Mouse (Mus musculus) embryonic facial prominence, embryonic 15.5 days (tissue): ENCODE measurements around the gene Atp2a1. TPM values are rescaled to one million over a fixed set of nuclear protein-coding genes. Genes with fewer than 3 reads are reported as not detected.

Experiments
- ATAC-seq: fragments of 200-750 bp; cut with Nextera tagmentation; 2 replicates; pipeline ENCODE4 v1.8.0; 2017; ENCODE audit warnings: low read depth, moderate TSS enrichment; ENCODE audit not compliant: insufficient number of reproducible peaks, low FRiP score, low TSS enrichment
- H3K27ac ChIP-seq: fragments of 300-500 bp; sonication (generic); replicated peaks from 2 replicates; pipeline ENCODE4 v1.5.1; 2015; ENCODE audit warnings: mild to moderate bottlenecking, inconsistent platforms
- H3K27me3 ChIP-seq: fragments of 300-500 bp; sonication (generic); 2 replicates; pipeline ENCODE4 v1.6.1; 2015; ENCODE audit warnings: inconsistent platforms
- H3K36me3 ChIP-seq: fragments of 300-500 bp; sonication (generic); 2 replicates; pipeline ENCODE4 v1.6.1; 2015; ENCODE audit warnings: mild to moderate bottlenecking, inconsistent platforms
- H3K4me1 ChIP-seq: fragments of 300-500 bp; sonication (generic); 2 replicates; pipeline ENCODE4 v1.6.1; 2015; ENCODE audit warnings: inconsistent platforms
- H3K4me2 ChIP-seq: fragments of 300-500 bp; sonication (generic); replicated peaks from 2 replicates; pipeline ENCODE4 v1.6.1; 2015; ENCODE audit warnings: mild to moderate bottlenecking, inconsistent platforms
- H3K4me3 ChIP-seq: fragments of 300-500 bp; sonication (generic); replicated peaks from 2 replicates; pipeline ENCODE4 v1.5.1; 2015; ENCODE audit warnings: mild to moderate bottlenecking, inconsistent platforms
- H3K9ac ChIP-seq: fragments of 300-500 bp; sonication (generic); 2 replicates; pipeline ENCODE4 v1.6.1; 2015; ENCODE audit warnings: inconsistent platforms
- H3K9me3 ChIP-seq: fragments of 300-500 bp; sonication (generic); replicated peaks from 2 replicates; pipeline ENCODE4 v1.6.1; 2016; ENCODE audit warnings: inconsistent platforms
- WGBS: fragments of 180-500 bp; shearing (Covaris S2); methylation state at CpG from one replicate; pipeline ENCODE4 v1.1.7; 2015; 5-methylcytosine and 5-hydroxymethylcytosine counted together
- polyA plus RNA-seq: library from polyadenylated mRNA; unstranded; fragments of >200 nt; fragmentation: Nextera tagmentation; extraction: Ambion mirVana; gene quantifications from 2 replicates; pipeline ENCODE4 v1.2.1, GENCODE M21; 2015

Gene Atp2a1
- polyA plus RNA-seq, result 103 and 140 TPM in 2 replicates

DNA sequence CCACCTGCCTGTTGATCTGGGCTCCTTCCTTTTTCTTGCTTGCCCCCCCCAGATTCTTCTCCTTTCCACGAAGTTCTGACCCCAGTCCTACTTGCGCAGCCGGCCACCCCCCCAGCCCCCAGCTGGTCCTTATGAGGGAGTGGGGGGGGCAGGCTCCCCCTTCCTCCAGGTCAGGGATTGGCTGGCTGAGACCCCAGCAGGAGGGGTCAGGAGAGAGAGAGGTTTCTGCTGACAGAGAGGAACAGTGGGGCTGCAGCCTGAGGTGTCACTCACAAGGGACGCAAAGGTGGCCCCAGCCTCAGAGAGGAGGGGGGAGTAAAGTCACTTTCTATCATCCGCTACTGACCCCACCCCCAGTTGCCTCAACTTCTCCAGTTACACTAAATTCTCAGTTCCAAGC is at the start of gene Atp2a1:
Gene Atp2a1 (minus strand): TSS at position 105 of the 400 bp plus-strand sequence.
- H3K4me1 ChIP-seq, result peaks cover 19% of the 10 kb centered on the region
- no peaks in the 10 kb centered on the region for H3K27me3 ChIP-seq
- H3K9ac ChIP-seq, result no peak within 1 kb of the TSS
- H3K4me2 ChIP-seq, result no peak within 1 kb of the TSS
- peak within 1 kb of the TSS; percentile 6; the same call in 1 of the 2 replicates for H3K4me3 ChIP-seq
- no peaks in the 10 kb centered on the region for H3K9me3 ChIP-seq
- peak within 1 kb of the TSS; percentile 48; the same call in 1 of the 2 replicates for H3K27ac ChIP-seq
- no peak for ATAC-seq
- 44% methylated on average over 5 of the region's 5 CpGs for WGBS
- peaks cover 17% of the 10 kb centered on the region for H3K36me3 ChIP-seq

DNA sequence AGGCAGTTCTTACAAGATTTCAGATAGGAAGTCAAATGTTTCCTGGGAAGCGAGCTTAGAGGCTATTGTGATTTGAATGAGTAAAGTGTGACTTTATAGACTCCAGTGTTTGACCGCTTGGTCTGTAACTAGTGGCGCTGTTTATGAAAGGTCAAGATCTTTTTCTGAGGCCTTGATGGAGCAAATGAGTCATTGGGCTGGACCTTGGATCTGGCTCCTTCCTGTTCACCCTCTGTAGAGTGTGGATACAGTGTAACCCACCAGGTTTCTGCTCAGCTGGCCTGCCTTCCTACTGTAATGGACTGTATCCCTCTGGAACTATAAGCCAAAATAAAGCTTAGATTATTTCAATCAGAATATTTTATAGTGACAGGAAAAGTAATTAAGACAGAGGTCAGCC is 48.4 kb upstream of the Atp2a1 start:
- H3K4me1 ChIP-seq, result no peaks in the 10 kb centered on the region
- H3K27me3 ChIP-seq, result no peaks in the 10 kb centered on the region
- H3K4me3 ChIP-seq, result no peak overlapping the region
- ATAC-seq, result no peak
- no peak overlapping the region for H3K9ac ChIP-seq
- H3K36me3 ChIP-seq, result no peaks in the 10 kb centered on the region
- no peak overlapping the region for H3K27ac ChIP-seq
- H3K9me3 ChIP-seq, result no peaks in the 10 kb centered on the region
- no peak overlapping the region for H3K4me2 ChIP-seq
- 84% methylated on average over 3 of the region's 3 CpGs for WGBS

DNA sequence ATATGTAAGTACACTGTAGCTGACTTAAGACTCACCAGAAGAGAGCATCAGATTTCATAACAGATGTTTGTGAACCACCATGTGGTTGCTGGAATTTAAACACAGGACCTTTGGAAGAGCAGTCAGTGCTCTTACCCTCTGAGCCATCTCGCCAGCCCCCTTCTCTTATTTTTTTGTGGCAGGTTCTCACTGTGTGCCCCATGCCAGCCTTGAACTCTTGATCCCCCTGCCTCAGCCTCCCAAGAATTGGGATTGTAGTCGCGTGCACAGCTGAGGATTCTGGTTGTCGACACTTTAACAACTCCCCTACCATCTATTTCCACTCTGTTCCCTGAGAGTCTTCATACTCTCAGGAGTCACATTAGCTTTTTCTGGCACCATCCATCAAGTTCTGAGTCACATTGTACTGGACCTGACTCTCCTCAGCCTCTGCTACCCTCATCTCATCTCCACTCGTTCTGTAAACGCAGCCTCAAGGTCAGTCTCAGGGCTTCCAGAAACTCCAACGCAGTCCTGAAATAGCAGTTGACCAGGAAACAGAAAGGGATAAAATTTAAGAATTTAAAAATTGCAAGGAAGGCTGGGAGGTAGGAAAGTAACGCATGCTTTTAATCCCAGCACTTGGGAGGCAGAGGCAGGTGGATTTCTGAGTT is 44.3 kb upstream of the Atp2a1 start:
- no peak overlapping the region for H3K4me2 ChIP-seq
- no peak overlapping the region for H3K4me3 ChIP-seq
- H3K36me3 ChIP-seq, result no peaks in the 10 kb centered on the region
- no peak overlapping the region for H3K27ac ChIP-seq
- no peak for ATAC-seq
- no peaks in the 10 kb centered on the region for H3K9me3 ChIP-seq
- no peak overlapping the region for H3K9ac ChIP-seq
- H3K27me3 ChIP-seq, result no peaks in the 10 kb centered on the region
- H3K4me1 ChIP-seq, result peaks cover 6% of the 10 kb centered on the region; the same call in 1 of the 2 replicates
- 78% methylated on average over 8 of the region's 8 CpGs for WGBS

DNA sequence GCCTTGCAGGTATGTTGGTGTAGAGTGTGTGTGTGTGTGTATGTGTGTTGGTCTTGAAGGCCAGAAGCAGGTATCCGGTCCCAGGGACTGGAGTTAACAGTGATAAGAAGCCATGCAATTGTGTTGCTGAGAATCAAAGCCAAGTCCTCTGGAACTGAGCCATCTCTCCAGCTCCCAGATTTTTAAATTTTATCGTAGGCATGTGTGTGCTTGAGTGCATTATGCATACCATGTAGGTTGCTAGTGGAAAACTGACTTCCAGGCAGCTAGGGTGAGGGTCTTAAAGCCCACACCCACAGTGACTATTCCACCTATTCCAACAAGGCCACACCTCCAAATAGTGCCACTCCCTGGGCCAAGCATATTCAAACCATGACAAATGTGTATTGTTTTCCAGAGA is 42.0 kb upstream of the Atp2a1 start:
- Histone ChIP-seq H3K9me3 (no peaks in the 10 kb centered on the region), H3K36me3 (peaks cover 14% of the 10 kb centered on the region), H3K27ac (no peak overlapping the region), H3K9ac (no peak overlapping the region), H3K4me1 (peaks cover 15% of the 10 kb centered on the region), H3K4me2 (no peak overlapping the region), H3K4me3 (no peak overlapping the region), H3K27me3 (no peaks in the 10 kb centered on the region)
- ATAC-seq, result no peak
- WGBS, result 59% methylated on average over 2 of the region's 2 CpGs

DNA sequence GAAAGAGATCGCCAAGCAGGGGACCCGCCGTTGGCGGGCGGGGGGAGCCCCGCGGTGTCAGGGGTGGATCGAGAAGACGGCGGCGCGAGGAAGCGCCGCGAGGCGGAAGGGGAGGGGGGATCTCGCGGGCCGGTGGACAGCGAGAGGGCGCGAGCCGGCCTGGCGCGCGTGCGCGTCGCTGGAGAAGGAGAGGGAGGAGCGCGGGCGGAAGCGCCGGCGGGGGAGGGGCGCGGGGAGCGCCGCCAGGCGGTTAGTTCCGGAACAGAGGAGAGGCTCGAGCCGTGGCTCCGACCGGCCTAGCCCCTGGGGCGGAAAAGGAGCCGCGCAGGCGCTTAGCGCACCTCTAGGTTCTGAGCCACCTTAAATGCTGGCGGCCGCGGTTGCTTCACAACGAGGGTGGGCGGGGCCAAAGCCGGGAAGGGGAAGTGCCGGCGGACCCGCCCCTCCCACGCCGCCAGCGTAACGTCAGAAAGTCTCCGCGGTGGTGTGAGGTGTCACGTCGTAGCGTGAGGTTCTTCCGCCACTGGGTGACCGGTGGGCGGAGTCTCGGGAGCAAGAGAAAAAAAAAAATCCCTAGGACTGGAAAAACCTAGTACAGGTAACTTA is 40.5 kb upstream of the Atp2a1 start, which contains the start of gene Atxn2l:
Gene Atxn2l (minus strand): TSS at position 165 of the 606 bp plus-strand sequence.
- no peaks in the 10 kb centered on the region for H3K27me3 ChIP-seq
- peak within 1 kb of the TSS; percentile 98 for H3K9ac ChIP-seq
- peak; percentile 90 for ATAC-seq
- peak within 1 kb of the TSS; percentile 100 for H3K27ac ChIP-seq
- H3K4me1 ChIP-seq, result peaks cover 15% of the 10 kb centered on the region
- peak within 1 kb of the TSS; percentile 63 for H3K4me2 ChIP-seq
- peaks cover 29% of the 10 kb centered on the region for H3K36me3 ChIP-seq
- H3K9me3 ChIP-seq, result no peaks in the 10 kb centered on the region
- peak within 1 kb of the TSS; percentile 100 for H3K4me3 ChIP-seq
- WGBS, result under 1% methylated on average over 70 of the region's 72 CpGs

DNA sequence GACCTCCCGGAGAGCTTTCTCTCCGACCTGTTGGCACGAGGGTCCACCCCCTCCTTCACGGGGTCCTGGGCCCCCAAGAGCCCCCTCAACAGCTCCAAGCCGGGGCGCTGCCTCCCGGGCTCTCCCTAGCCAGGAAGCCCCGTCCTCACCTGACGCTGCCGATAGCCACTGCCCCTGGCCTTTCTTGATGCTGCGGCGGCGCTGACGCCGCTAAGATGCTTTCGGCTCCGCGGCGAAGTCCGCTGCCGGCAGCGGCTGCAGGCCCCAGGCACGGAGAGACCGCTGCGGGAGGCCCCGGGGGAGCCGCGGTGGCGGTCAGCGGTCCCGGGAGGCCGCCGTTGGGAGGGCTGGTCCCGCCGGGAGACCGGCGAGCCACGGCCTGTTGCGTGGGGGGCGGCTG is 39.8 kb upstream of the Atp2a1 start:
- peak overlapping the region; percentile 63 for H3K4me2 ChIP-seq
- no peaks in the 10 kb centered on the region for H3K27me3 ChIP-seq
- peak overlapping the region; percentile 98 for H3K9ac ChIP-seq
- no peak for ATAC-seq
- peaks cover 15% of the 10 kb centered on the region for H3K4me1 ChIP-seq
- H3K4me3 ChIP-seq, result peak overlapping the region; percentile 100
- peak overlapping the region; percentile 100 for H3K27ac ChIP-seq
- H3K9me3 ChIP-seq, result no peaks in the 10 kb centered on the region
- peaks cover 35% of the 10 kb centered on the region for H3K36me3 ChIP-seq
- WGBS, result under 1% methylated on average over 40 of the region's 40 CpGs

DNA sequence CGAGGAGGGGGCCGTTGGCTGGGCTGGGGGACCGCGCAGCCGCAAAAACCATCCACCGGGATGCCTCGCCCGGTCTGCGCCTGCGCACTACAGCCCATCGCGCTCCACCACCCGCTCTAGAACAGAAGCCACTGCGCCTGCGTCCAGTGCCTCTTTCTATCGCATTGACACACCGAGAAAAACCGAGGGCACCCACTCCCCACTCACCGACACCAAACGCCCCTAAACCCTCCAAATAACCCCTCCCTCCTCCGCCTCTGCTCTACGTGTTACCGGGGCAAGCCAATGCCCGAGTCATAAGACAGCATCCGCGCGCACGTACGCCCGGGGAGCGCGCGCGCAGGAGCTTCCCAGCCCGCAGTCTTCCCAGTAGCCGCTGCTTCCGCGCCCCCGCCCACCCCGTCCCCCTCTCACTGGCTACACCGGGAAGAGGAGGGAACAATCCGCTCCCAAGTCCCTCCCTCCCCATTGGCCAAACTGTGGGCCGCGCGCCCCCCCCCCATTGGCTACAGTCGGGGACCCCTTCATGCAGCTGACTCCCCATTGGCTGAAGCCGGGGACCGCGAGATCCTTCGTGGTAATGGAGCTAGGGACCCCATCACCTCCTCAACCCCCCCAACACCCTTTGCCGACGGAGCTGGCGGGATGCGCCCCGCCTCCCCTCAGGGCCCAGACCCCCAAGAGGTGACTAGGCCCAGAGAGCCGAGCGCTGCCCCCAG is 39.3 kb upstream of the Atp2a1 start:
- Histone ChIP-seq H3K4me1 (peaks cover 15% of the 10 kb centered on the region), H3K9me3 (no peaks in the 10 kb centered on the region), H3K36me3 (peaks cover 41% of the 10 kb centered on the region), H3K4me3 (peak overlapping the region; percentile 100), H3K27me3 (no peaks in the 10 kb centered on the region), H3K9ac (peak overlapping the region; percentile 98), H3K27ac (peak overlapping the region; percentile 100), H3K4me2 (peak overlapping the region; percentile 63)
- under 1% methylated on average over 54 of the region's 57 CpGs for WGBS
- ATAC-seq, result peak; percentile 89

DNA sequence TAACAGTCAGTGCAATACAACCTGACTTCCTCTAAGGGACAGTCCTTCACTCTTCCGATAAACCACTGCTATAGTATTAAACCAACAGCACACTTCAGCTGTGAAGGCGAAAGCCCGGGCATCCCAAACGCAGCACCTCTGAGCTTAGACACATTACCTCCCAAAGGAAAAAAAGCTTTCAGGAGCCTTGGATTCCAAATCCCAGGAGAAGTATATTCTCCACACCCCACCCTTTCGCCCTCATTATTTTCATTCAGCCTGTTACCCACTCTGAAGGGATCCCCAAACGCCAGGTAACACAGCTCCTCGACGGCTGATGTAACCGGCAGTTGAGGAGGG is 38.7 kb upstream of the Atp2a1 start:
- Histone ChIP-seq H3K4me1 (peaks cover 15% of the 10 kb centered on the region), H3K27me3 (no peaks in the 10 kb centered on the region), H3K9ac (peak overlapping the region; percentile 53), H3K36me3 (peaks cover 46% of the 10 kb centered on the region), H3K4me3 (peak overlapping the region; percentile 100), H3K27ac (peak overlapping the region; percentile 100), H3K9me3 (no peaks in the 10 kb centered on the region), H3K4me2 (peak overlapping the region; percentile 63)
- 3% methylated on average over 9 of the region's 9 CpGs for WGBS
- ATAC-seq, result no peak

DNA sequence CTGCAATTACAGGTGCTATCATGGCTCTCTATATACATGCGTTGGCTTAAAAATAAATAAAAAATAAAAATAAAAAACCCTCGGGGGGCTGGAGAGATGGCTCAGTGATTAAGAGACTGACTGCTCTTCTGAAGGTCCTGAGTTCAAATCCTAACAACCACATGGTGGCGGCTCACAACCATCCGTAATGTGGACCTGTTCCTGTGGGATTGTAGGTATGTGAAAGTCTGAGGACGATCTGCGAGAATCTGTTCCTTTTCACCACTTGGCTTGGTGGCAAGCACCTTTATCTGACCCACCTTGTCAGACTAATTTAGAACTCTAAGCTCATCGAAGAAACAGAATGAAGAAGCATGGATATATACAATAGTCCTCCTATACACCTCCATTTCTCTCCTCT is 36.5 kb upstream of the Atp2a1 start:
- Histone ChIP-seq H3K4me3 (no peak overlapping the region), H3K4me1 (peaks cover 15% of the 10 kb centered on the region), H3K4me2 (no peak overlapping the region), H3K9ac (no peak overlapping the region), H3K36me3 (peaks cover 69% of the 10 kb centered on the region), H3K27me3 (no peaks in the 10 kb centered on the region), H3K27ac (no peak overlapping the region), H3K9me3 (no peaks in the 10 kb centered on the region)
- no peak for ATAC-seq
- 92% methylated on average over 7 of the region's 7 CpGs for WGBS

DNA sequence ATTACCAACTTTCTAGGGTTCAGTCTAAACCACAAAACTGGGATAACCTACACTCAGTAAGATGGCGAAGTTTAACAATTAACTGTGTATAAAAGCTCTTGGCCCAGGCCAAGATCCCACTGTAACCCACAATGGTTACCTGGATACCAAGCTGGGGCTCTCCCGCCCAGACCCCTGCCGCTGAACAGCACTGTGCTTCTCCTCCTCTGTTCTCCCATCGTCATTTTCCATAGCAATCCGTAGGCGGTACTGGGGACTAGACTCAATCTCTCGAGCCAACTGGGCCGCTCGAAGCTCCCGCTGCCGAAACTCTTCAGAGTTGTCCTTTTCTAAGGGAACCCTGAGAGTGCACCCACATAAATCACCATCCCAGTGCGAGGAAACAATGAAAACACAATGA is 35.1 kb upstream of the Atp2a1 start:
- WGBS, result 95% methylated on average over 12 of the region's 12 CpGs
- ATAC-seq, result no peak
- Histone ChIP-seq H3K4me2 (no peak overlapping the region), H3K9ac (no peak overlapping the region), H3K27me3 (no peaks in the 10 kb centered on the region), H3K27ac (no peak overlapping the region), H3K4me3 (no peak overlapping the region), H3K4me1 (peaks cover 9% of the 10 kb centered on the region; the same call in 1 of the 2 replicates), H3K36me3 (peaks cover 83% of the 10 kb centered on the region), H3K9me3 (no peaks in the 10 kb centered on the region)

DNA sequence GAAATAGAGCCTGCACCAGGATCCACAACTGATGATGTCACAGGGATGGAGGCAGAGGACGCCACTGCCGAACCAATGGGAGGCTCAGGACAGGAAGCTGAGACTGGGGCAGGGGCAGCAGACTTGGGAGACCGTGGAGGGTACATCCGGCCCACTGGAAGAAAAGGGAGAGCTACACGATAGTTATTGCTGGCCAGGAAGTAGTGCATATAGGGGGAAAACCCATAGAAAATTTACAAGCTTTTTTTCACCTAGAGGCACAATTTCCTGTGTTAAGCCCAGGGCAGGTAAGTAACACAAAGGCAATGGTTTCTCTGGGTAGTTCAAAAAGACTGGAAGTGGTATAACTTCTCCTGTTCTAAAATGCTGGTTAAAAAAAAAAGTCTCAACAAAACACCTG is 33.6 kb upstream of the Atp2a1 start:
- no peak overlapping the region for H3K9ac ChIP-seq
- H3K27me3 ChIP-seq, result no peaks in the 10 kb centered on the region
- ATAC-seq, result no peak
- H3K9me3 ChIP-seq, result no peaks in the 10 kb centered on the region
- H3K4me2 ChIP-seq, result no peak overlapping the region
- no peak overlapping the region for H3K4me3 ChIP-seq
- H3K27ac ChIP-seq, result no peak overlapping the region
- peaks cover 9% of the 10 kb centered on the region; the same call in 1 of the 2 replicates for H3K4me1 ChIP-seq
- 83% methylated on average over 5 of the region's 5 CpGs for WGBS
- H3K36me3 ChIP-seq, result peaks cover 96% of the 10 kb centered on the region
